Mouse (Mus musculus): ENCODE measurements around the gene Lef1. TPM values are rescaled to one million over a fixed set of nuclear protein-coding genes. Genes with fewer than 3 reads are reported as not detected.
A peak's percentile ranks its signal among the peaks of the same experiment; 100 is the strongest.

Lef1 gene
- polyA plus RNA-seq, 1 experiment from 2014 or later = 25.9 TPM

GRCm38 (mm10) chr3:131138797-131139196 lies 28.5 kb downstream of the Lef1 start:
- ATAC-seq (ENCODE audit: low read depth) (no peak), DNase-seq (ENCODE audit: low spot score) (no peak)
- Histone ChIP-seq H3K27me3 (replicated peaks; ENCODE audit: control insufficient read depth, insufficient read depth, low read length) (no peaks in the 10 kb centered on the region), H3K4me3 (ENCODE audit: low read depth, low read length) (no peak overlapping the region), H3K9me3 (ENCODE audit: control insufficient read depth, low read length) (no peaks in the 10 kb centered on the region), H3K9ac (ENCODE audit: low read depth, low read length) (no peak overlapping the region), H3K27ac (replicated peaks; ENCODE audit: low read depth, low read length) (no peak overlapping the region), H3K36me3 (ENCODE audit: control insufficient read depth, insufficient read depth, low read length) (peaks cover 5% of the 10 kb centered on the region; the same call in 1 of the 2 replicates), H3K4me1 (ENCODE audit: control insufficient read depth, insufficient read depth, low read length) (peaks cover 52% of the 10 kb centered on the region), H3K4me2 (ENCODE audit: low read depth, low read length) (0 out of 2 replicates have a peak overlapping the region, but pooled peaks have one; percentile 11)
- 57% methylated on average over 8 of the region's 8 CpGs for WGBS

DNA sequence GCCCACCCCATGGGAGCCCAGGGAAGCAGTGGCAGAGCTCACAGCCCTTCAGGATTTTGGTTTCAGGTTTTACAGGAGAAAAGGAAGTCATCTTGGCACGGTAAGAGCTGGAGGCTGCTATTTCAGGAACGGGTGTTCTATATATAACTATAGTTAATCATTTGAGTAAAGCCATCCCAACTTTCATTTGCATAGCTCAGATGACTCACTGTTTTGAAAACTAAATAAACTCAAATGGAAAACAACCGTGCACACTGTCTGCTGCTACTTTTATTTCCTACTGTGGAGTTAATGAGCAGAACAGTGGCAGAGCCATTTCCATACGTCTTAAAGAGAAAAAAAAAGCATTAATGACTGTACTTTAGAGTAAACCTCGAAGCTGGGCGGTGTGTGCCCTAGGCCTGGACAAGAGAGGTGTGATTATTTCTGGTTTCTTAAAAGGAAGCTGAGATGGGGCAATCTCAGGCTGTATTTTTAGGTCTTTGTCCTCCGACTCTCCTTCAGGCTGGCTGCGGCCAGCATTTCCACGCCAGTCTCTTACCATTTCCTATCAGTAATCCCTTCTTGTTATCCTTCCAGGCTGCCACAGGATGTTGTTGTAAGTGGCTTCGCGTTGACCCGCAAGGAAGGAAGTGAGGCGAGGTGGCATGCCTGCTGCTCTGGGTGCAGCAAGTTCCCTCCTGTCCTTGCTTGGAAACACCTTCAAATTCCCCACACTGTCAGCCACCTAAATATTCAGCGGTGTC lies 29.2 kb downstream of the Lef1 start:
- no peak for ATAC-seq (ENCODE audit: low read depth)
- WGBS = 47% methylated on average over 14 of the region's 14 CpGs

GRCm38 (mm10) chr3:131140091-131140462 lies 29.8 kb downstream of the Lef1 start:
- no peak overlapping the region for H3K4me2 ChIP-seq (ENCODE audit: low read depth, low read length)
- H3K4me1 ChIP-seq (ENCODE audit: control insufficient read depth, insufficient read depth, low read length) = peaks cover 52% of the 10 kb centered on the region
- DNase-seq (ENCODE audit: low spot score) (no peak), ATAC-seq (ENCODE audit: low read depth) (no peak)
- no peak overlapping the region for H3K9ac ChIP-seq (ENCODE audit: low read depth, low read length)
- 89% methylated on average over 7 of the region's 7 CpGs for WGBS
- H3K36me3 ChIP-seq (ENCODE audit: control insufficient read depth, insufficient read depth, low read length) = peaks cover 5% of the 10 kb centered on the region; the same call in 1 of the 2 replicates
- no peak overlapping the region for H3K4me3 ChIP-seq (ENCODE audit: low read depth, low read length)
- no peaks in the 10 kb centered on the region for H3K27me3 ChIP-seq (replicated peaks; ENCODE audit: control insufficient read depth, insufficient read depth, low read length)
- H3K9me3 ChIP-seq (ENCODE audit: control insufficient read depth, low read length) = no peaks in the 10 kb centered on the region
- H3K27ac ChIP-seq (replicated peaks; ENCODE audit: low read depth, low read length) = no peak overlapping the region

More for the DNA sequence above, 29.2 kb downstream of the Lef1 start:
- DNase-seq (ENCODE audit: low spot score) = peak; percentile 57
- Histone ChIP-seq H3K36me3 (ENCODE audit: control insufficient read depth, insufficient read depth, low read length) (peaks cover 5% of the 10 kb centered on the region; the same call in 1 of the 2 replicates), H3K27ac (replicated peaks; ENCODE audit: low read depth, low read length) (no peak overlapping the region; the same call in 1 of the 2 replicates), H3K27me3 (replicated peaks; ENCODE audit: control insufficient read depth, insufficient read depth, low read length) (no peaks in the 10 kb centered on the region), H3K4me2 (ENCODE audit: low read depth, low read length) (0 out of 2 replicates have a peak overlapping the region, but pooled peaks have one; percentile 11), H3K9ac (ENCODE audit: low read depth, low read length) (no peak overlapping the region), H3K4me1 (ENCODE audit: control insufficient read depth, insufficient read depth, low read length) (peaks cover 52% of the 10 kb centered on the region), H3K4me3 (ENCODE audit: low read depth, low read length) (no peak overlapping the region), H3K9me3 (ENCODE audit: control insufficient read depth, low read length) (no peaks in the 10 kb centered on the region)

DNA sequence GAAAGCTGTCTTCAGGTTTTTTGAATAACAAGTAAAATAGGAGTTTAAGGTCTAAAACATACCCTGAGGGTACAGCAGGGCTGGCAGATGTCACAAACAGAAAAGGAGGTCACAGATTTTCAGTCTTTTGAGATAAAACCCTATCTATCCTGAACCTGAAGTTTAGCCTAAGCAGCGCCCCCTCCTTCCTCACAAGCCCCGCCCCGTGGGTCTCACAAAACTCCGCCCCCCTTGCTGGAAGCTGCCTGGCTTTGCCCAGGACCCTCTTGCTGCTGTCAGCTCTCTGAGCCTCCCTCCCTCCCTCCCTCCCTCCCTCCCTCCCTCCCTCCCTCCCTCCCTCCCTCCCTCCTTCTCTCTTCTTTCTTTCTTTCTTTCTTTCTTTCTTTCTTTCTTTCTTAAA lies 31.3 kb downstream of the Lef1 start:
- H3K9me3 ChIP-seq (ENCODE audit: control insufficient read depth, low read length) = no peaks in the 10 kb centered on the region
- H3K4me3 ChIP-seq (ENCODE audit: low read depth, low read length) = no peak overlapping the region
- ATAC-seq (ENCODE audit: low read depth) (no peak), DNase-seq (ENCODE audit: low spot score) (no peak)
- no peaks in the 10 kb centered on the region for H3K27me3 ChIP-seq (replicated peaks; ENCODE audit: control insufficient read depth, insufficient read depth, low read length)
- H3K27ac ChIP-seq (replicated peaks; ENCODE audit: low read depth, low read length) = no peak overlapping the region
- peaks cover 39% of the 10 kb centered on the region for H3K4me1 ChIP-seq (ENCODE audit: control insufficient read depth, insufficient read depth, low read length)
- H3K4me2 ChIP-seq (ENCODE audit: low read depth, low read length) = no peak overlapping the region
- no peak overlapping the region for H3K9ac ChIP-seq (ENCODE audit: low read depth, low read length)
- H3K36me3 ChIP-seq (ENCODE audit: control insufficient read depth, insufficient read depth, low read length) = peaks cover 5% of the 10 kb centered on the region; the same call in 1 of the 2 replicates
- 36% methylated on average over 4 of the region's 4 CpGs for WGBS

DNA sequence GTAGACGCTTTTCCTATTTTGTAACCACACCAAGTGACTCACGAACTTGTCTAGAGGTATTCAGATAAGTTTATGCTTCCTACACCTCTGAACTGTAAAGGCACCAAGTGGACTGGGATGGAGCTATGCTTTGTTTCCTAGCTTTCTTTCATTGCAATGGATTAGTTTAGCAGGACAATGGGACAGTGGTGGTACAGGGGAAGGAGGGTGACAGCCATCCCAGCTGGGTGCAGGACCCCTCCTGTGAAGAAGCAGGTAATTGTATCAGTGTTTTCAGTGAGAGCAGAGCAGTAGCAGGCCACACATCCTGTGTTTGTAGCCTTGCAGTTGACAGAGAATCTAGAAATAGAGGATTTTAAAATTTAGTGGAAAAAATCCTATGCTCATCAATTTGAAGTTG lies 34.0 kb downstream of the Lef1 start:
- 66% methylated on average over 2 of the region's 2 CpGs for WGBS
- Histone ChIP-seq H3K4me3 (ENCODE audit: low read depth, low read length) (no peak overlapping the region), H3K9me3 (ENCODE audit: control insufficient read depth, low read length) (no peaks in the 10 kb centered on the region), H3K4me2 (ENCODE audit: low read depth, low read length) (no peak overlapping the region), H3K27me3 (replicated peaks; ENCODE audit: control insufficient read depth, insufficient read depth, low read length) (no peaks in the 10 kb centered on the region), H3K4me1 (ENCODE audit: control insufficient read depth, insufficient read depth, low read length) (peaks cover 16% of the 10 kb centered on the region), H3K9ac (ENCODE audit: low read depth, low read length) (no peak overlapping the region), H3K36me3 (ENCODE audit: control insufficient read depth, insufficient read depth, low read length) (peaks cover 5% of the 10 kb centered on the region; the same call in 1 of the 2 replicates), H3K27ac (replicated peaks; ENCODE audit: low read depth, low read length) (no peak overlapping the region)
- DNase-seq (ENCODE audit: low spot score) = no peak
- ATAC-seq (ENCODE audit: low read depth) = no peak

- DNase-seq (ENCODE audit: low spot score) (no peak), ATAC-seq (ENCODE audit: low read depth) (no peak)
- Histone ChIP-seq H3K36me3 (ENCODE audit: control insufficient read depth, insufficient read depth, low read length) (0 out of 2 replicates have a peak, but pooled peaks cover 3% of the 10 kb centered on the region), H3K4me1 (ENCODE audit: control insufficient read depth, insufficient read depth, low read length) (peaks cover 22% of the 10 kb centered on the region), H3K4me3 (ENCODE audit: low read depth, low read length) (no peak overlapping the region), H3K9me3 (ENCODE audit: control insufficient read depth, low read length) (no peaks in the 10 kb centered on the region), H3K27ac (replicated peaks; ENCODE audit: low read depth, low read length) (no peak overlapping the region), H3K9ac (ENCODE audit: low read depth, low read length) (no peak overlapping the region), H3K4me2 (ENCODE audit: low read depth, low read length) (no peak overlapping the region), H3K27me3 (replicated peaks; ENCODE audit: control insufficient read depth, insufficient read depth, low read length) (no peaks in the 10 kb centered on the region)
- WGBS = 94% methylated on average over 4 of the region's 4 CpGs
Observed at GRCm38 (mm10) chr3:131152921-131153320, 42.6 kb downstream of the Lef1 start.

DNA sequence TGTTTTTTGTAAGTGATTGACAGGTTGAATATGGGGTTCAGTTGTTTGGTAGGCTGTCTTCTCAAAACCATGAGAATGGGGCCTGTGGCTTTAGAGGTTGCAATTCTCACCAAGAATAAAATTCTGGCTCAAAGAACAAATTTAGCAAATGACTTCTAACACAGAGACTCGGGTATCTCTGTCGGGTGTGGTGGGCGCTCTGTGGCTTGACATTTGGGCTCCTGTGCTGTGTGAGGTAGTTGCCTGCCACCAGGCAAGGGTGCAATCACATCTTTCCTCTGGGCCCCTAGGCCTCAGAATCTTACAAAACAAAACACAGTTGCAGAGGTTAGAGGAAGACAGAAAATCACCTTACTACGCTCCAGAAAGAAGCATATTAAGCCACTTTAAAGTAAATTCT lies 43.6 kb downstream of the Lef1 start:
- Histone ChIP-seq H3K4me1 (ENCODE audit: control insufficient read depth, insufficient read depth, low read length) (peaks cover 22% of the 10 kb centered on the region), H3K4me2 (ENCODE audit: low read depth, low read length) (no peak overlapping the region), H3K36me3 (ENCODE audit: control insufficient read depth, insufficient read depth, low read length) (0 out of 2 replicates have a peak, but pooled peaks cover 3% of the 10 kb centered on the region), H3K27ac (replicated peaks; ENCODE audit: low read depth, low read length) (no peak overlapping the region), H3K9me3 (ENCODE audit: control insufficient read depth, low read length) (no peaks in the 10 kb centered on the region), H3K4me3 (ENCODE audit: low read depth, low read length) (no peak overlapping the region), H3K27me3 (replicated peaks; ENCODE audit: control insufficient read depth, insufficient read depth, low read length) (no peaks in the 10 kb centered on the region), H3K9ac (ENCODE audit: low read depth, low read length) (no peak overlapping the region)
- ATAC-seq (ENCODE audit: low read depth) (no peak), DNase-seq (ENCODE audit: low spot score) (no peak)
- 73% methylated on average over 4 of the region's 4 CpGs for WGBS

GRCm38 (mm10) chr3:131154576-131154975 lies 44.3 kb downstream of the Lef1 start:
- H3K4me2 ChIP-seq (ENCODE audit: low read depth, low read length) = no peak overlapping the region
- no peaks in the 10 kb centered on the region for H3K9me3 ChIP-seq (ENCODE audit: control insufficient read depth, low read length)
- no peak overlapping the region for H3K4me3 ChIP-seq (ENCODE audit: low read depth, low read length)
- H3K27me3 ChIP-seq (replicated peaks; ENCODE audit: control insufficient read depth, insufficient read depth, low read length) = no peaks in the 10 kb centered on the region
- WGBS = 76% methylated on average over 9 of the region's 9 CpGs
- no peak overlapping the region for H3K27ac ChIP-seq (replicated peaks; ENCODE audit: low read depth, low read length)
- peaks cover 25% of the 10 kb centered on the region for H3K4me1 ChIP-seq (ENCODE audit: control insufficient read depth, insufficient read depth, low read length)
- DNase-seq (ENCODE audit: low spot score) (peak; percentile 47), ATAC-seq (ENCODE audit: low read depth) (no peak)
- H3K36me3 ChIP-seq (ENCODE audit: control insufficient read depth, insufficient read depth, low read length) = 0 out of 2 replicates have a peak, but pooled peaks cover 3% of the 10 kb centered on the region
- H3K9ac ChIP-seq (ENCODE audit: low read depth, low read length) = no peak overlapping the region

- no peak for DNase-seq (ENCODE audit: low spot score)
- Histone ChIP-seq H3K9me3 (ENCODE audit: control insufficient read depth, low read length) (no peaks in the 10 kb centered on the region), H3K4me1 (ENCODE audit: control insufficient read depth, insufficient read depth, low read length) (peaks cover 25% of the 10 kb centered on the region), H3K4me2 (ENCODE audit: low read depth, low read length) (no peak overlapping the region), H3K36me3 (ENCODE audit: control insufficient read depth, insufficient read depth, low read length) (0 out of 2 replicates have a peak, but pooled peaks cover 3% of the 10 kb centered on the region), H3K4me3 (ENCODE audit: low read depth, low read length) (no peak overlapping the region), H3K9ac (ENCODE audit: low read depth, low read length) (no peak overlapping the region), H3K27me3 (replicated peaks; ENCODE audit: control insufficient read depth, insufficient read depth, low read length) (no peaks in the 10 kb centered on the region), H3K27ac (replicated peaks; ENCODE audit: low read depth, low read length) (no peak overlapping the region)
- WGBS = 79% methylated on average over 7 of the region's 7 CpGs
- no peak for ATAC-seq (ENCODE audit: low read depth)
Observed at GRCm38 (mm10) chr3:131155066-131155465, 44.8 kb downstream of the Lef1 start.

Measured in embryonic facial prominence, embryonic 14.5 days (tissue).